Mouse (Mus musculus): ENCODE measurements at regions not wholly inside any gene's neighbourhood (a gene's known extent, or its start where the extent isn't known, plus 50 kb on each side); places are given as distances from the start of the nearest gene placed in this dataset.

GRCm38 (mm10) chr8:42183288-42183878 is 766.5 kb upstream of the Frg1 start:
- H3K9me3 ChIP-seq (ENCODE audit: control insufficient read depth, low read length) = no peaks in the 10 kb centered on the region
- ATAC-seq = no peak
- no peaks in the 10 kb centered on the region for H3K27me3 ChIP-seq (replicated peaks; ENCODE audit: control insufficient read depth, insufficient read depth, low read length)
- H3K9ac ChIP-seq (ENCODE audit: low read depth, low read length) = no peak overlapping the region
- H3K4me3 ChIP-seq (ENCODE audit: low read length) = no peak overlapping the region
- H3K4me2 ChIP-seq (ENCODE audit: low read depth, low read length) = no peak overlapping the region
- H3K36me3 ChIP-seq (ENCODE audit: control insufficient read depth, insufficient read depth, low read length) = no peaks in the 10 kb centered on the region
- no peak overlapping the region for H3K27ac ChIP-seq (ENCODE audit: low read length)
- WGBS = 64% methylated on average over 4 of the region's 4 CpGs
- no peaks in the 10 kb centered on the region for H3K4me1 ChIP-seq (ENCODE audit: control insufficient read depth, insufficient read depth, low read length)

GRCm38 (mm10) chr8:42162441-42162840 is 745.6 kb upstream of the Frg1 start:
- no peak overlapping the region for H3K9ac ChIP-seq (ENCODE audit: low read depth, low read length)
- no peaks in the 10 kb centered on the region for H3K9me3 ChIP-seq (ENCODE audit: control insufficient read depth, low read length)
- H3K27me3 ChIP-seq (replicated peaks; ENCODE audit: control insufficient read depth, insufficient read depth, low read length) = no peaks in the 10 kb centered on the region
- no peaks in the 10 kb centered on the region for H3K4me1 ChIP-seq (ENCODE audit: control insufficient read depth, insufficient read depth, low read length)
- 89% methylated on average over 2 of the region's 2 CpGs for WGBS
- H3K4me2 ChIP-seq (ENCODE audit: low read depth, low read length) = no peak overlapping the region
- H3K27ac ChIP-seq (ENCODE audit: low read length) = no peak overlapping the region
- ATAC-seq = no peak
- H3K4me3 ChIP-seq (ENCODE audit: low read length) = no peak overlapping the region
- H3K36me3 ChIP-seq (ENCODE audit: control insufficient read depth, insufficient read depth, low read length) = no peaks in the 10 kb centered on the region

GRCm38 (mm10) chr8:42157006-42157405 is 740.1 kb upstream of the Frg1 start:
- Histone ChIP-seq H3K4me3 (ENCODE audit: low read length) (no peak overlapping the region), H3K27me3 (replicated peaks; ENCODE audit: control insufficient read depth, insufficient read depth, low read length) (no peaks in the 10 kb centered on the region), H3K27ac (ENCODE audit: low read length) (no peak overlapping the region), H3K36me3 (ENCODE audit: control insufficient read depth, insufficient read depth, low read length) (no peaks in the 10 kb centered on the region), H3K9me3 (ENCODE audit: control insufficient read depth, low read length) (no peaks in the 10 kb centered on the region), H3K4me2 (ENCODE audit: low read depth, low read length) (no peak overlapping the region), H3K4me1 (ENCODE audit: control insufficient read depth, insufficient read depth, low read length) (no peaks in the 10 kb centered on the region), H3K9ac (ENCODE audit: low read depth, low read length) (no peak overlapping the region)
- no peak for ATAC-seq
- WGBS = 64% methylated on average over 4 of the region's 4 CpGs

GRCm38 (mm10) chr8:42156588-42156987 is 739.7 kb upstream of the Frg1 start:
- H3K4me1 ChIP-seq (ENCODE audit: control insufficient read depth, insufficient read depth, low read length) = no peaks in the 10 kb centered on the region
- WGBS = 38% methylated on average over 1 of the region's 1 CpGs
- no peak overlapping the region for H3K4me2 ChIP-seq (ENCODE audit: low read depth, low read length)
- no peak for ATAC-seq
- no peak overlapping the region for H3K4me3 ChIP-seq (ENCODE audit: low read length)
- no peak overlapping the region for H3K27ac ChIP-seq (ENCODE audit: low read length)
- H3K27me3 ChIP-seq (replicated peaks; ENCODE audit: control insufficient read depth, insufficient read depth, low read length) = no peaks in the 10 kb centered on the region
- H3K9me3 ChIP-seq (ENCODE audit: control insufficient read depth, low read length) = no peaks in the 10 kb centered on the region
- H3K9ac ChIP-seq (ENCODE audit: low read depth, low read length) = no peak overlapping the region
- no peaks in the 10 kb centered on the region for H3K36me3 ChIP-seq (ENCODE audit: control insufficient read depth, insufficient read depth, low read length)

- H3K9ac ChIP-seq (ENCODE audit: low read depth, low read length) = no peak overlapping the region
- ATAC-seq = no peak
- no peak overlapping the region for H3K4me3 ChIP-seq (ENCODE audit: low read length)
Observed at GRCm38 (mm10) chr8:42144685-42145084, 727.8 kb upstream of the Frg1 start.

GRCm38 (mm10) chr8:42144220-42144619 is 727.3 kb upstream of the Frg1 start:
- ATAC-seq = no peak
- no peaks in the 10 kb centered on the region for H3K4me1 ChIP-seq (ENCODE audit: control insufficient read depth, insufficient read depth, low read length)
- no peaks in the 10 kb centered on the region for H3K36me3 ChIP-seq (ENCODE audit: control insufficient read depth, insufficient read depth, low read length)
- no peak overlapping the region for H3K9ac ChIP-seq (ENCODE audit: low read depth, low read length)
- H3K9me3 ChIP-seq (ENCODE audit: control insufficient read depth, low read length) = no peaks in the 10 kb centered on the region
- no peak overlapping the region for H3K4me3 ChIP-seq (ENCODE audit: low read length)
- WGBS = 42% methylated on average over 8 of the region's 8 CpGs
- no peaks in the 10 kb centered on the region for H3K27me3 ChIP-seq (replicated peaks; ENCODE audit: control insufficient read depth, insufficient read depth, low read length)
- H3K27ac ChIP-seq (ENCODE audit: low read length) = no peak overlapping the region
- no peak overlapping the region for H3K4me2 ChIP-seq (ENCODE audit: low read depth, low read length)

More at GRCm38 (mm10) chr8:42144685-42145084, 727.8 kb upstream of the Frg1 start:
- no peak overlapping the region for H3K4me2 ChIP-seq (ENCODE audit: low read depth, low read length)
- H3K9me3 ChIP-seq (ENCODE audit: control insufficient read depth, low read length) = no peaks in the 10 kb centered on the region
- no peaks in the 10 kb centered on the region for H3K36me3 ChIP-seq (ENCODE audit: control insufficient read depth, insufficient read depth, low read length)
- 57% methylated on average over 5 of the region's 5 CpGs for WGBS
- H3K27ac ChIP-seq (ENCODE audit: low read length) = no peak overlapping the region
- H3K27me3 ChIP-seq (replicated peaks; ENCODE audit: control insufficient read depth, insufficient read depth, low read length) = no peaks in the 10 kb centered on the region
- no peaks in the 10 kb centered on the region for H3K4me1 ChIP-seq (ENCODE audit: control insufficient read depth, insufficient read depth, low read length)

GRCm38 (mm10) chr8:42107582-42107981 is 690.7 kb upstream of the Frg1 start:
- Histone ChIP-seq H3K27ac (ENCODE audit: low read length) (no peak overlapping the region), H3K9ac (ENCODE audit: low read depth, low read length) (no peak overlapping the region), H3K9me3 (ENCODE audit: control insufficient read depth, low read length) (no peaks in the 10 kb centered on the region), H3K4me2 (ENCODE audit: low read depth, low read length) (no peak overlapping the region), H3K27me3 (replicated peaks; ENCODE audit: control insufficient read depth, insufficient read depth, low read length) (no peaks in the 10 kb centered on the region), H3K36me3 (ENCODE audit: control insufficient read depth, insufficient read depth, low read length) (no peaks in the 10 kb centered on the region), H3K4me1 (ENCODE audit: control insufficient read depth, insufficient read depth, low read length) (no peaks in the 10 kb centered on the region), H3K4me3 (ENCODE audit: low read length) (no peak overlapping the region)
- ATAC-seq = no peak
- WGBS = 84% methylated on average over 2 of the region's 2 CpGs

- H3K27ac ChIP-seq (ENCODE audit: low read length) = no peak overlapping the region
- no peaks in the 10 kb centered on the region for H3K9me3 ChIP-seq (ENCODE audit: control insufficient read depth, low read length)
- H3K4me2 ChIP-seq (ENCODE audit: low read depth, low read length) = no peak overlapping the region
- no peak for ATAC-seq
- no peaks in the 10 kb centered on the region for H3K27me3 ChIP-seq (replicated peaks; ENCODE audit: control insufficient read depth, insufficient read depth, low read length)
- no peaks in the 10 kb centered on the region for H3K4me1 ChIP-seq (ENCODE audit: control insufficient read depth, insufficient read depth, low read length)
- no peak overlapping the region for H3K4me3 ChIP-seq (ENCODE audit: low read length)
- H3K36me3 ChIP-seq (ENCODE audit: control insufficient read depth, insufficient read depth, low read length) = no peaks in the 10 kb centered on the region
- WGBS = 58% methylated on average over 1 of the region's 1 CpGs
- no peak overlapping the region for H3K9ac ChIP-seq (ENCODE audit: low read depth, low read length)
Observed at GRCm38 (mm10) chr8:42069314-42069713, 652.4 kb upstream of the Frg1 start.

- no peaks in the 10 kb centered on the region for H3K9me3 ChIP-seq (ENCODE audit: control insufficient read depth, low read length)
- no peak for ATAC-seq
- H3K4me2 ChIP-seq (ENCODE audit: low read depth, low read length) = no peak overlapping the region
- H3K4me3 ChIP-seq (ENCODE audit: low read length) = no peak overlapping the region
- H3K36me3 ChIP-seq (ENCODE audit: control insufficient read depth, insufficient read depth, low read length) = no peaks in the 10 kb centered on the region
- no peaks in the 10 kb centered on the region for H3K27me3 ChIP-seq (replicated peaks; ENCODE audit: control insufficient read depth, insufficient read depth, low read length)
- H3K4me1 ChIP-seq (ENCODE audit: control insufficient read depth, insufficient read depth, low read length) = no peaks in the 10 kb centered on the region
- no peak overlapping the region for H3K9ac ChIP-seq (ENCODE audit: low read depth, low read length)
- 68% methylated on average over 5 of the region's 5 CpGs for WGBS
- no peak overlapping the region for H3K27ac ChIP-seq (ENCODE audit: low read length)
Observed at GRCm38 (mm10) chr8:42043526-42043925, 626.7 kb upstream of the Frg1 start.

- no peak overlapping the region for H3K4me2 ChIP-seq (ENCODE audit: low read depth, low read length)
- no peak overlapping the region for H3K9ac ChIP-seq (ENCODE audit: low read depth, low read length)
- no peaks in the 10 kb centered on the region for H3K4me1 ChIP-seq (ENCODE audit: control insufficient read depth, insufficient read depth, low read length)
- ATAC-seq = no peak
- H3K27me3 ChIP-seq (replicated peaks; ENCODE audit: control insufficient read depth, insufficient read depth, low read length) = no peaks in the 10 kb centered on the region
- H3K9me3 ChIP-seq (ENCODE audit: control insufficient read depth, low read length) = no peaks in the 10 kb centered on the region
- H3K4me3 ChIP-seq (ENCODE audit: low read length) = no peak overlapping the region
- H3K27ac ChIP-seq (ENCODE audit: low read length) = no peak overlapping the region
- no peaks in the 10 kb centered on the region for H3K36me3 ChIP-seq (ENCODE audit: control insufficient read depth, insufficient read depth, low read length)
- 89% methylated on average over 2 of the region's 2 CpGs for WGBS
Observed at GRCm38 (mm10) chr8:42039245-42039644, 622.4 kb upstream of the Frg1 start.

Data from intestine, embryonic 16.5 days (tissue).